Mouse (Mus musculus): Measurements from ENCODE around the gene Gm21812. TPM values are rescaled to one million over a fixed set of nuclear protein-coding genes. Genes with fewer than 3 reads are reported as not detected.
"Not testable (repeated sequence)": the region's sequence is repeated elsewhere in the genome, so short reads cannot be mapped to it uniquely, and the experiment has no call there.

Gene Gm21812
- total RNA-seq (2021): not detected
- long read RNA-seq, experiment 1: 0 reads
- long read RNA-seq, experiment 2: 0 reads

- not testable (repeated sequence) for DNase-seq (ENCODE audit: low spot score)
Observed at GRCm38 (mm10) chrY:9347084-9347483, at the start of gene Gm21812. Gene Gm21812 (minus strand): TSS chrY:9347184.

Other genes with a start within 250 kb of the Gm21812 start
- not detected for gene Gm21292, start 213.3 kb downstream of the Gm21812 start, total RNA-seq (2021)
- gene Gm21721, start 145.0 kb downstream of the Gm21812 start, total RNA-seq (2021): not detected
- gene Gm21874, start 69.0 kb upstream of the Gm21812 start, total RNA-seq (2021): not detected